Mouse (Mus musculus): ENCODE measurements around the gene Cnnm1.

- TF ChIP-seq POLR2A (IDR thresholded peaks at IDR 0.05; ENCODE audit: insufficient read length, low read depth), result no peak
- TF ChIP-seq POLR2AphosphoS2 (IDR thresholded peaks at IDR 0.05; ENCODE audit: insufficient read length, low read depth), result no peak
- no peak for TF ChIP-seq TCF12 (IDR thresholded peaks at IDR 0.05; ENCODE audit: insufficient read depth, poor library complexity, severe bottlenecking)
- TF ChIP-seq CEBPB (IDR thresholded peaks at IDR 0.05; ENCODE audit: insufficient read depth, poor library complexity, severe bottlenecking), result no peak
- TF ChIP-seq MAX (IDR thresholded peaks at IDR 0.05; ENCODE audit: low read depth), result no peak
- no peak for TF ChIP-seq E2F4 (IDR thresholded peaks at IDR 0.05; ENCODE audit: insufficient read depth)
- TF ChIP-seq REST (IDR thresholded peaks at IDR 0.05; ENCODE audit: insufficient read depth, insufficient read length), result no peak
- TF ChIP-seq USF1 (IDR thresholded peaks at IDR 0.05; ENCODE audit: low read depth), result peak; percentile 6
- TF ChIP-seq SRF (IDR thresholded peaks at IDR 0.05; ENCODE audit: control insufficient read depth, insufficient read length, low read depth), result no peak
- no peak for TF ChIP-seq MYOG (IDR thresholded peaks at IDR 0.05; ENCODE audit: control insufficient read depth in 1 of 3, insufficient read depth in 1 of 3, insufficient read length in 2 of 3, low read depth in 2 of 3)
- TF ChIP-seq TCF3 (IDR thresholded peaks at IDR 0.05; ENCODE audit: insufficient read length, low read depth), result no peak
- no peak for TF ChIP-seq MYOD1 (IDR thresholded peaks at IDR 0.05; ENCODE audit: control insufficient read depth in 1 of 3, insufficient read length in 2 of 3, low read depth in 2 of 3)
Measured at GRCm38 (mm10) chr19:43511621-43512620, 71.7 kb downstream of the Cnnm1 start.
